Mouse (Mus musculus) spleen, adult 12 weeks (tissue): ENCODE results near the gene 2310009B15Rik.

Experiments
- DNase-seq: peaks from one replicate; pipeline ENCODE4 v3.0.0; 2022; ENCODE audit warnings: low spot score

2310009B15Rik gene

DNA sequence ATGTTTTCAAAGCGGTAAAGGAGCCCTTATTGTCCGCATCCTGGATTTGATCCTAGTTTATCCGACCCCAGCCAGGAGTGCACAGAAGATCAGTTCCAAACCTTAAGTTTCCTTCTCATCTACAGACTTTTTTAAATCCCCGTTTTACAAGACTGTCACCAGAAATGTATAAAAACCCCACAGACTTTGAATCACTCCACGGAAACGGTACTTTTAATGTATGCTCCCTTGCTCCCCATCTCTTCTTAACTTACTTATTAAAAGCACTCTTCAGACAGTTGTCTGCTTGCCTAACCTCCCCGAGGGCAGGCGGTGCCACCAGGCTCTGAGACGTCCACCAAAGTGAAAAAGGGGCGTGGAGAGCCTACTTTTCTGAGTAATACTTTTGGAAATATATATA, 13.9 kb downstream of the 2310009B15Rik start:
- DNase-seq = no peak

DNA sequence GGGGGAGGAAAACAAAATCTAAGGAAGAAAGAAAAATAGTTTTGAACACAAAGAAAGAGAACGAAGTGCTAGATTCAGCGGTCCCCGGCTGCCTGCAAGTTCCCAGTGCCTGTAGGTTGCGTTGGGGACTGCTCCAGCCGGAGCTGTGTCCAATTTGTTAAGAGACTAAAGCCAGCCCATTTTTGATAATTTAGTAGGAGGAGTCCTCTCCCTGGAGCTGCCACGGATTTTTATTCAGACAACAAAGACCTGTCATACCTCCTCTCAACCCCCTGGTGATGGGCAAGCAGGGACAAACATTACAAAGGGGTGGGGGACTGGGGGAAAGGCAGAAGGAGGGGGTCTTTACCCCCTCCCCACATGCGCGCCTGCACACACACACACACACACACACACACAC, 14.3 kb downstream of the 2310009B15Rik start:
- DNase-seq = no peak

DNA sequence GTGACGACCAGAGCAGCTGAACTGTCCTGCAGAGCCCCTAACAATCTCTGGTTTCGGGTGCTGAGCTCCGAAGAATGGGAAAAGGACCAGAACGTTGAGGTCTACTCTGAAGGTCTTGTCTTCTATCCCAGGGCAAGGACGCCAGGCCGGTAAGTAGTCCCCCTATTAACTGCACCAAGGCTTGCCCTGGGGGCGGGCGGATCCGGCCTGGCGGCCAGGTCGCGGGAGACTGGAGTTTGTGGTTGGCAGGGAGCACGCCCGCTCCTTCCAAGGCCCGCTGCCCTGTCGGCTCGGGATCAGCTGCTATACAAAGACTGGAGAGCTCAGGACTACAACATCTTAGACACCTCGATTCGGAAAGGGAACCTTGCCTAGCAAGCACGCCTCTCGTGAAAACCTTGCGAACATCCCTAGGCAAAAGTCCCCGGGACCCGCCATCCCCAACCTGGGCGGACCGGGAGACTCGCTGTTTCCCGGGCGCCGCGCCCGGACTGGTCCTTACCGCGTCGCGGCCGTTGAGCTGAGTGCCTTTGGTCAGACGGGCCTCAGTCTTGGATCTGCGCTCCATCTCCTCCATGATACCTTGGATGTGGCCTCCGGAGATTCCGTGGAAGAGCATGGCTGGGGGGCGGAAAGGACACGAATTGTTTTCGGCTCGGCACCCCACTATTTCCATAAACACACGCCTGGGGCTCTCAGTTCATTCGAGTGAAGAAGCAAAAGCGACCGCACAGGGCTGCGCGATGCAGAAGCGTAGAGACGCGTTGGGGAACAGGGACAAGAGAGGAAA, 15.2 kb downstream of the 2310009B15Rik start:
- DNase-seq = no peak

DNA sequence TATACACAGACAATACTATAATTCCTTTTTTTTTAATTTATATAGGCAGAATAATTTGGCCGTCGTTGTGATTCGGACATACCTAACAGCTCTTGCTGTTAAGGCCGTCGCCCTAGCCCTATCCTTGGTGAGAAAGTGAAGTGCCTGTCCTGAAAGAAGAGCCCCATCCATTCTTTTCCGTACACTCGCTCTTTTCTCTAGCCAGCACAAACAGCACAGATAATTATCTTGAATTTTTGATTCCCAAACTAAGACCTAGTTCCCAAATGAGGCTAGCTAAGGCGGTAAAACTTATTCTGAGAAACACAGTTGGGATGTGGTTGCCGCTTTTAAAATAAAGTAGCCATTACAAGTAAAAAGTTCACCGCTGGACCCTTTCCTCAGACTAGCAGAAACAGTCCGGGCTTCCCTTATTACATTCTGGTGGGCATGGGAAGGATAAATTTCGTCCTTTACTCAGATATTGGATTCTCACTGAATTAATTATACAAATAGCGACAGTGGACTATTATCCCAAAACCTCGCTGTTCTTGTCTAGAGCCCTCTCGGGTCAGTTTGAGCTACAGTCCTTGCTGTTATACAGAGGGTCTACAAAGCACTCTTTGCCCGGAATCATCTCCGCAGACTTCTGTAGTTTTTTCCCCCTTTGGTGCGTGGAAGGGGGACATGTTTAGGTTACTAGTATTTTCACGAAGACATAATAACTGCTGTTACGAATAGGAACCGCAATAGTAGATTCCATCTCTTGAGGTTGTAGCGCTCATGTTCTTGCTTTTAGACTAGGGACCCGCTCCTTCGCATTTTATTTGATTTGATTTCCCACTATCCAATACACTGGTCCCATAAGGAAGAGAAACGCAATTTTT, 16.0 kb downstream of the 2310009B15Rik start:
- no peak for DNase-seq

DNA sequence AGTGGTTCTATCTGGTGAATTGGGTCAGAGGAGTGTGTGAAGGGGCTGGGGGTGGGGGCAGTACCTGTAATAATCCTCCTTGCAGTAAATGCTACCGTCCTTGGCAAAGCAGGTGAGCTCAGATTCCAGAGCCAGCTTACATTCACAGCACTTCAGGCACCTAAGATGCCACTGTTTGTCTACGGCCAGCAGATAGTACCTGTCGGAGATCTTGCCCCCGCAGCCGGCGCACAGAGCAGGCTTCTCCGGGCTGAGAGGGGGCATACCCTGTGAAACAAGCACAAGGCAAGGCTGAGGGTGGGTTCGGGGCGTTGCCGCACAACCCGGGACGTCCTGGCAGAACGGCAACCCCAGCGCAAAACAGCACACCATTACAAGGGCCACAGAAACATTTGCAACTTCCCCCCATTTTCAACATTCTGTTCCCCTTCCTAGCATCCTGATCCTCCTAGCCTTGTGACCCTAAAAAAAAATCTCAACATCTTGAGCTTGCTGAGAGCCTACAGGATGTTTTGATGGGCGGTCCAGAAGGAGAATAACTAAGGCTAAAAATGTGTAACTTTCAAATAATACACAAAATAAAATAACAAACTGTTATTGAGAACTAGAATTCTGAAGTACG, 16.7 kb downstream of the 2310009B15Rik start:
- DNase-seq = no peak

DNA sequence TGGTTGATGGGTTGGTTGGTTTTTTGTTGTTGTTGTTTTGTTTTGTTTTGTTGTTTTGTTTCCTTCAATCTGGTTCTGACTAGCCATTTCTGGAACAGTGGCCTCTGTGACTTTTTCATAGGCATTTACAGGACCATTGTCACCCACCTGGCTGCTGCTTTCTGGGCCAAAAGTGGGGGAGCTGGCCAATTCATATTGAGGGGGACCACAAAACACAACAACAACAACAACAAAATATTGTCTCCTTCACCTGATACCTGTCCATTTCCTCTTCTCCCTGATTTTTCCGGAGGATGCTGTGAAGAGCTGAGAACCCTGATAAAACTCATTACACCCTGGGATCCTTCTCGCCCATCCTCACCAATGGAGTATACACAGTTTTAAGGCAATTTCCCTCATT, 17.4 kb downstream of the 2310009B15Rik start:
- no peak for DNase-seq

DNA sequence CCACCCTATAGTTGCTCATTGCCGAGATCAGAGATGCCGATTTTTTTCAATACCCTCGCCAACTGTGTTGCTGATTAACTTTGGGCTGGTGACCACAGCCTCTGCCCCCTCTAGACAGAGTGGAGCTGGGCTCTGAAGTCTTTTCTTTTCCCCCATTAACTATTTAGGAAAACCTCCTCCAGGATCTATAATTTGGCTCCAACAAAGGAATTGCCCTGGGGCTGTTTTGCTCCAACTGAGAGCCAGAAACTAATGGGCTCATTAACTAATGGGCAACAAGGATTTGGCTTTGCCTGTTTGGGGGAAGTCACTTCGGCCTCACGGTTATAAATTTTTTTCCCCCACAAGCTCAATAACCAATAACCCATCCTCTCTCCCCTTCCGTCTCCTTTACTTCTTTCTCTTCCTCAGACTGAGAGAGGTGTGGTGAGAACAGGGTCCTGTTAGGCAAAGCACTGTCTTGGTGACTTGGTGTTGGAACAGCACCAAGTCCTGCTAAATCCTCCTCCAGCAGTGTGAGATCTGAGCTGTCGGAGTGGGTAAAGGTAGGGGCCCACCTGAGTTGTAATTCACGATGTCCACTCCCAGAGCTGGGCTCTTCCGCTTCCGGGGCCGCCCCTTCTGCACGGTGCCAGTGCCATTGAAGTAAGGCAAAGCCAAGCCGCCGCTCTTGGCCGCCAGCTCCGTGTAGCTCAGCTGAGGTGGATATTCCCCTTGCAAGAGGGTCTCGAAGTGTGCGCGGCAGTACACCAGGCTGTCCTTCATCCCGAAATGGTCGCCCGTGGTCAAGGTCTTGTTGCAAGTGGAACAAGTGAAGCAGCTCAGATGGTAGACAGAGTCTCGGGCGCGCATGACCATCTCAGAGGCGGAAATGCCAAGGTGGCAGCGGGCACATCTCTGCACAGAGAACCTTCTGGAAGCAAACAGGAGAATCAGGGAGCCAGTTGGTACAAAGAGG, 18.6 kb downstream of the 2310009B15Rik start:
- no peak for DNase-seq

DNA sequence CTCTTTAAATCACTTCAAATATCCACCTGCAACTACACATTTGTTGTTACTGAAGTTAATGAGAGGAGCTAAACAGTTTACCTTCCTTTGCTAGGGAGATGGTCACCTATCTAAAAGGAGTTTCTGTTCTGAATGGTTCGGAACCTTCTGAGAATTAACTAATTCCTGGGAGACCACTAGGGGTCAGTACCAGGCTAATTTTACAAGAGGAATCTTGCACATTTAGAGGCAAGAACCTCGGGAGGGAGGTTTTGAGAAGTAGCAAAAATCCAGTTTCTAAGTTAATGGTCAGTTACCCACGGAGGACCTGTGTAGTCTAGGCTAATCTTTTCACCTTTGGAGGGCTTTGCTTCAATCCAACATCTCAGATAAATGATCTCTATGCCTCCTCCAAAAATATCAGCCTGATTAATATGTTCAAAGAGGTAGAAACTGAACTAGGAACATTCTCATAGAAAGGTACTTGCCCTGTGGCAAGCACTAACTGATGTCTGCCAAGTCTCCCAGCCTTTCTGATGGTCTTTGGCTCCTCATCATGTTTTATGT, 21.2 kb downstream of the 2310009B15Rik start:
- no peak for DNase-seq

DNA sequence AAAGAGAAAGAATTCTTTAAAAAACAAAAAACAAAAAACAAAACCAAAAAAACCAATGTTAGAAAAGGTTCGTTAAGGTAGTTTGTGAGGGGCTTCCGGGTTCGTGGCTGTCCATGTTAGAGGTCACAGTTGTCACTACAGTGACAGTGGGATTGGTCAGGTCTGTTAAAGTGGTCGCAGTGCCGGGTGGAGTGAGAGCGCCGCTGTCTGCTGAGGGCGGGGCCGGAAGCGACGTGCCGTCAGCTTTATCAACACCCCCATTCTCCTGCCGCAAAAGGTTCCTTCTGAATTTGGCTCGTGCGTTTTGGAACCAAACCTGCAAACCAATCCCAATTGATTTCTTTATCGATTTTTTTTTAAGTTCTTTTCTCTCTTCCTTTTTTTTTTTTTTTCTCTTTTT, 25.3 kb downstream of the 2310009B15Rik start:
- DNase-seq = no peak

DNA sequence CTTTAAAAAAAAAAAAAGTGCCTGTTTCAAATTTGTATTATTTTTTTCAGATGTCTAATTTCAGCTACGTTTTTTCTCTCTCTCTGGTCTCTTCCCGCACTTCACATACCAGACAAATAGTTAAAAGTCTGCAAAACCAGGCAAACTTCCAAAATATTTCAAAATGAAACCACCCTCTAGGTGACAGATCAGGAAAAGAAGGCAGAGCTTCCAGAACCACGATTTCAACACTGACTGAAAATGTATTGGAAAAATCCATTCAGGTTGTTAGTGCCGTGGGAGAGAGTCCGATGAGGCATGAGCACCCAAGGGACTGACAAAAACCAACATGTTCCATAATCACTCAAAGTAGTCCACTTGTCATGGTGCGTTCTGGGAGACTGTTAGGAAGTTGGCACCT, 29.8 kb downstream of the 2310009B15Rik start:
- no peak for DNase-seq

DNA sequence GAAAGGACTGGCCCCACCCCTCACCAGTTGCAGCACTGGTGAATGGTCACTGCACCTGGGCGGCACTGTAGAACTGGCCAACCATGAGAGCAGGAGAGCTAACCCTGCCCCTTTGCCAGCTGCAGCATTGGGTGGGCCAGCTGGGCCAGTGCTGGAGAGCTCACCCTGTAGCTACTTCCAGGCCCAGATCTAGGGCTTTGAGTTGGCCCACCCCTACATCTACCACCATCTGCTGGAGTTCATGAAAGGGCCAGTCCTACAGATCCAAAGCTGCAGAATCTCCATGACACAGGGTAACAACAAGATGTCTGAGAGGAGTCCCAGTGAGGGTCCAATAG, 33.7 kb downstream of the 2310009B15Rik start:
- DNase-seq = no peak

DNA sequence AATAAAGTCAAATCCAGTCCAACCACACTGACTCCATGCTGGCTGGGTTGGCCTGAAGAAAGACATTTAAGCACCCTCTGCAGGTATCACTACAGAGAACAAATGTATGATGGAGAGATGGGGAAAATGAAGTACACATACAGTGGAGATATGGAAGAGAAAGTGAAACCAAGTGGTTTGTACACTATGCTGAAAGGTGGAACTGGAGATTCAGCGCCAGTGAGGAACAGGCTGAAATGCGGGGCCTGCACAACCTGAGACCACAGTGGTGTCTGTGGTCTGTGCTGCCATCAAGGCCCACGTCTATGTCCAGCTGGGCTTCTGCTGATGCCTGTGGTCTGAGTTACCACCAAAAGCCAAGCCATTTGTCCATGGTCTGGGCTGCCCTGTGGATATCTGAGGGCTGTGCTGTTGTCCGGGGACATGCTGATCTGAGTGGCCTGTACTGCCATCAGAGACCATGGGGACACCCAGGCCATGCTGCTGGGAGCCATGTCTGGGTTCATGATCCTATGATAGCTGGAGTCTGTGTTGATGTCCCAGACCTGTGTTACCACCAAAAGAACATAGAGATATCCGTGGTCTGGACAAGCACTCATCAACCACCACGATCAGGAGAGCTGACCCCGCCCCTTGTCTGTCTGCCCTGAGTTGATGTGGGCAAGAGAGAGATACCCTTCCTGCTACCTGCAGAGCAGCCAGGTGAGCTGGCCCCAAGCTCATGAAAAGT, 34.2 kb downstream of the 2310009B15Rik start:
- DNase-seq = no peak
